Mouse (Mus musculus) myocyte (in vitro differentiated cells): ENCODE results near the gene Gstm1.

ENCODE experiments used
- MAX ChIP-seq: IDR thresholded peaks from one replicate; pipeline ENCODE4 v1.6.1; 2011; ENCODE audit warnings: low read depth, mild to moderate bottlenecking, control low read depth
- MYOD1 ChIP-seq, 3 experiments: IDR thresholded peaks; one replicate each; pipeline ENCODE4 v1.6.1; 2011; ENCODE audit warnings: control low read depth in 2 of 3, low read depth in 2 of 3, mild to moderate bottlenecking in 2 of 3, moderate library complexity in 1 of 3; ENCODE audit not compliant: insufficient read length in 2 of 3, control insufficient read depth in 1 of 3
- POLR2A ChIP-seq: IDR thresholded peaks from one replicate; pipeline ENCODE4 v1.6.1; 2011; ENCODE audit warnings: low read depth, mild to moderate bottlenecking, control low read depth, moderate library complexity; ENCODE audit not compliant: insufficient read length
- USF1 ChIP-seq: IDR thresholded peaks from one replicate; pipeline ENCODE4 v1.6.1; 2011; ENCODE audit warnings: low read depth, mild to moderate bottlenecking, control low read depth, moderate library complexity

DNA sequence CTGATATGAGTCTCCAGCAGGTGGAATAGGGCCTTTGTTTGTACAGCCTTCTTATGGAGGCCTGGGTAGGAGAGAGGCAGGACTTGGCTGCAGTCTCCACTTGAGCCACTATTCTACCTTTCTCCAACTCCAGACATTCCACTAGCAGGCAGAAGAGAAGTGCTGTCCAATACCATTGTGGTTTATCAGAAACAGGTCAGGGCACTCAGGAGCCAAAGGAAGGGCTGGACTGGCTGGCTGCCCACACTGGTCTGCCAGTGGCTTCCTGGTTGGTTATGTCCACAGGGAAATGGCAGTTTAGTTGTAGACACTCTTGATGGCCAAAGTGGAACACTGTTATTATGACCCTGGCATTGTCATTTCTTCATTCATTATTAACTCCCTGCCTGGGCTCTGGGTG is 14.3 kb upstream of the Gstm1 start:
- TF ChIP-seq MYOD1 (IDR thresholded peaks at IDR 0.05; ENCODE audit: control insufficient read depth in 1 of 3, insufficient read length in 2 of 3, low read depth in 2 of 3), result no peak
- no peak for TF ChIP-seq POLR2A
- TF ChIP-seq USF1, result no peak
- TF ChIP-seq MAX, result no peak
